Mouse (Mus musculus) lung, postnatal 0 days (tissue): ENCODE measurements around the gene Mast1. TPM values are rescaled to one million over a fixed set of nuclear protein-coding genes. Genes with fewer than 3 reads are reported as not detected.

Experiments used
- ATAC-seq: fragments of 200-750 bp; cut with Nextera tagmentation; 2 replicates; pipeline ENCODE4 v1.8.0; 2017; ENCODE audit warnings: moderate library complexity
- DNase-seq: peaks from one replicate; pipeline ENCODE4 v3.0.0-alpha.2; 2016; ENCODE audit warnings: low spot score
- H3K27ac ChIP-seq: fragments of 300-500 bp; sonication (generic); 2 replicates; pipeline ENCODE4 v1.5.1; 2014; ENCODE audit warnings: antibody characterized with exemption, mild to moderate bottlenecking, low read length, mixed read lengths
- H3K27me3 ChIP-seq: fragments of 300-500 bp; sonication (generic); replicated peaks from 2 replicates; pipeline ENCODE4 v1.6.1; 2014; ENCODE audit warnings: low read length, mixed read lengths; ENCODE audit not compliant: insufficient read depth
- H3K36me3 ChIP-seq: fragments of 300-500 bp; sonication (generic); 2 replicates; pipeline ENCODE4 v1.6.1; 2014; ENCODE audit warnings: low read length, mixed read lengths; ENCODE audit not compliant: insufficient read depth
- H3K4me1 ChIP-seq: fragments of 300-500 bp; sonication (generic); 2 replicates; pipeline ENCODE4 v1.6.1; 2014; ENCODE audit warnings: antibody characterized with exemption, low read depth, low read length, mixed read lengths; ENCODE audit not compliant: insufficient read depth
- H3K4me2 ChIP-seq: fragments of 300-500 bp; sonication (generic); replicated peaks from 2 replicates; pipeline ENCODE4 v1.6.1; 2014; ENCODE audit warnings: low read depth, mild to moderate bottlenecking, low read length, moderate library complexity, mixed read lengths
- H3K4me3 ChIP-seq: fragments of 300-500 bp; sonication (generic); 2 replicates; pipeline ENCODE4 v1.5.1; 2014; ENCODE audit warnings: low read depth, low read length
- H3K9ac ChIP-seq: fragments of 300-500 bp; sonication (generic); replicated peaks from 2 replicates; pipeline ENCODE4 v1.6.1; 2014; ENCODE audit warnings: low read depth, mild to moderate bottlenecking
- H3K9me3 ChIP-seq: fragments of 300-500 bp; sonication (generic); 2 replicates; pipeline ENCODE4 v1.6.1; 2016; ENCODE audit warnings: low read length, mixed read lengths
- CTCF ChIP-seq: IDR thresholded peaks from 2 replicates; pipeline ENCODE4 v1.5.1; 2016; ENCODE audit warnings: antibody characterized with exemption, mild to moderate bottlenecking
- EP300 ChIP-seq: IDR thresholded peaks from 2 replicates; pipeline ENCODE4 v1.6.1; 2016; ENCODE audit warnings: antibody characterized with exemption, mild to moderate bottlenecking, control low read depth
- WGBS: fragments of 180-500 bp; shearing (Covaris S2); extraction: QIAGEN DNeasy Blood & Tissue Kit; methylation state at CpG from one replicate; pipeline ENCODE4 v1.1.7; 2014; 5-methylcytosine and 5-hydroxymethylcytosine counted together
- polyA plus RNA-seq: library from polyadenylated mRNA; unstranded; fragments of >200 nt; fragmentation: Nextera tagmentation; extraction: Ambion mirVana; gene quantifications from 2 replicates; pipeline ENCODE4 v1.2.1, GENCODE M21; 2015

The Mast1 gene
- polyA plus RNA-seq, 1 experiment from 2014 or later: 0.32 TPM

DNA sequence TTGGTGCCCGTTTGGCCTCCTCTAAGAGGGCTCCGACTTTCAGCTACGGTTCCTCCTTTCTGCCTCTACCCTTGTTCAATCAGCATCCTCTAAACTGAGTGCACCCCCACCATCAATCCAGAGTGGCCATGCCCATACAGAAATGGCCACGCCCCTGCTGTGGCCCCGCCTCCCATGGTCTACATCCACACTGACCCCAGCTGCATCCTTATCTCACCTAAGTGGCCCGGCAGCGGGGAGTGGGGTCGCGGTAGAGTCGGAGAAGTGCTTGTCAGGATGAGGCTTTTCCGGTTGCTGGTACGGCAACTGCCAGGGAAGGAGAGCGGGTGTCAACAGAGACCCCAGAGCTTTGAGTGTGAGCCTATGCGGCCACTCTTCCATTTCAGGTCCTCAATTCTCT lies 1.7 kb downstream of the Mast1 start:
- Histone ChIP-seq H3K27me3 (peaks cover 30% of the 10 kb centered on the region), H3K9me3 (no peaks in the 10 kb centered on the region), H3K36me3 (no peaks in the 10 kb centered on the region), H3K4me3 (no peak overlapping the region), H3K27ac (no peak overlapping the region), H3K4me2 (no peak overlapping the region), H3K9ac (no peak overlapping the region), H3K4me1 (no peaks in the 10 kb centered on the region)
- 3% methylated on average over 14 of the region's 14 CpGs for WGBS
- no peak for DNase-seq
- TF ChIP-seq CTCF (no peak), EP300 (no peak)
- no peak; the same call in 1 of the 2 replicates for ATAC-seq

DNA sequence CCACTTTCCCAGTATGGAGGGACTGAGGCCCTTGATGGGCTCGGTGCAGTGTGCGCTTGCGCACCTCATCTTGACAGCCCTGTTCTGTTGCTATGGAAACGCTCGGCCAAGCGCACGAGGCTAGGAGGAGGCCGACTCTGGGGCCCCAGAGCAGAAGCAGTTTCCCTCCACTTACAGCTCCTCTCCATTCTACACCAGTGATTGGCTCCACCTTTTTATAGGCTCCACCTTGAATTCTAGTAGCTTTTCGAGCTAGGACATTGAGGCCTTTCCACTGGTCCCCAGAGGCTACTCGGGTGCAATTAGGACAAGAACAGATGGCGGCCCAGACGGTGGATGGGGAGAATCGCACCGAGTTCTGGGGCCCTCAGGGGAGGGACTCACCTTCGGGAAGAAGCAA lies 2.3 kb downstream of the Mast1 start:
- 1% methylated on average over 15 of the region's 15 CpGs for WGBS
- DNase-seq: peak; percentile 29
- peak; percentile 50 for ATAC-seq

DNA sequence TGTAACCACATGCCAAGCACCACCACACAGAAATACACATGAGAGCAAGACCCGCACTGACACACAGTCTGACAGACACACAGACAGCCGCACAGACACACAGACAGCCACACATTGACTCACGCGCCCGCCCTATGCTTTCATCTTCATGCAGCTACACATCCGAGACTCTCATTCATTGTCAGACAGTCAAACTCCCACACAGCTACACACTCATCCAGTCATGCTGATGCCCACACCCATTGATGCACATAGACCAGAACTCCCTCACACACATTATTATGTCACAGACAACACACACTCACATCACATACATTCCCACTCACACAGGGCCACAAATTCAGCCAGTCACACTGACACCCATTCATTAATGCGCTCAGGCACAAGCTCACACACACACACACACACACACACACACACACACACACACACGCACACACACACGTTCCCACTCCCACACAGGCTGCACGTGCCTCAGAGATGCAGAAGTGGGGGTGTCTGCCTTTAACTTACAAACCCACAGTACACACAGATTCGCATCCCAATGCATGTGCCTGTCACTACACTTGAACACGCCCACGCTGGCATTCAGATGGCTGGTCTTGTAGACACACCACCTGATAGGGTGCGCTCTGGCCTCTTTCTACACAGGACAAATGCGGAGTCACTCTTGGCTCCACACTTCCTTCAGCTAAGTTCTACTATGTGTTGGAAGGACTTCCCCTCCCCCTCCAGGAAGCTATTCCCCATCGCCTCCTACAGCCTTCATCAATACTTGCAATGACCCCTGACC lies 3.2 kb downstream of the Mast1 start:
- H3K4me1 ChIP-seq: no peaks in the 10 kb centered on the region
- 73% methylated on average over 16 of the region's 16 CpGs for WGBS
- no peak overlapping the region for H3K4me2 ChIP-seq
- DNase-seq (no peak), ATAC-seq (no peak)
- H3K9me3 ChIP-seq: no peaks in the 10 kb centered on the region
- H3K9ac ChIP-seq: no peak overlapping the region
- no peak overlapping the region for H3K27ac ChIP-seq
- no peak overlapping the region for H3K4me3 ChIP-seq
- no peak for TF ChIP-seq EP300
- TF ChIP-seq CTCF: no peak
- H3K36me3 ChIP-seq: no peaks in the 10 kb centered on the region
- H3K27me3 ChIP-seq: peaks cover 45% of the 10 kb centered on the region

More for the DNA sequence above, 2.3 kb downstream of the Mast1 start:
- Histone ChIP-seq H3K4me1 (no peaks in the 10 kb centered on the region), H3K9ac (no peak overlapping the region), H3K4me2 (no peak overlapping the region), H3K36me3 (no peaks in the 10 kb centered on the region), H3K4me3 (no peak overlapping the region), H3K27ac (no peak overlapping the region), H3K27me3 (peaks cover 36% of the 10 kb centered on the region), H3K9me3 (no peaks in the 10 kb centered on the region)
- TF ChIP-seq EP300: no peak
- no peak for TF ChIP-seq CTCF

DNA sequence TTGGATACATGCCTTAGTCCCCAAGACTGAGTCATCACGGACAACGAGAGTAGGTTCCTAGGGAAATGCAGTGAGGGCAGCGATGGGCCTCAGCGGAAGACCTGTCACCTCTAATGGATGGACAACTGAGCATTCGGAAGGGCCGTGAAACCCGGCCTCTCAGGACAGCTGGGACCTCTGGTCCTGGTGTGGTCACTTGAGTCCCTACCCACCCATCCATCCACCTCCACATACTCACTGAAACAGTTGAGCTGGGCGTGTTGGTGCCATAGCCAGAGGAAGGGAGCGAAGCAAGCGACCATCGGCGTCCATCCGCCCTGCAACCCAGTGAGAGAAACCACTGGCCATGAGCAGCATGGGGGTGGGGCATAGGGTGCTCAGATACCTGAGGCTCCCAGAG lies 6.6 kb downstream of the Mast1 start:
- Histone ChIP-seq H3K9ac (no peak overlapping the region), H3K36me3 (no peaks in the 10 kb centered on the region), H3K27me3 (peaks cover 35% of the 10 kb centered on the region), H3K4me1 (no peaks in the 10 kb centered on the region), H3K4me2 (no peak overlapping the region), H3K27ac (no peak overlapping the region), H3K4me3 (no peak overlapping the region), H3K9me3 (no peaks in the 10 kb centered on the region)
- TF ChIP-seq CTCF: no peak
- no peak for TF ChIP-seq EP300
- DNase-seq (no peak), ATAC-seq (no peak)
- 87% methylated on average over 13 of the region's 13 CpGs for WGBS

DNA sequence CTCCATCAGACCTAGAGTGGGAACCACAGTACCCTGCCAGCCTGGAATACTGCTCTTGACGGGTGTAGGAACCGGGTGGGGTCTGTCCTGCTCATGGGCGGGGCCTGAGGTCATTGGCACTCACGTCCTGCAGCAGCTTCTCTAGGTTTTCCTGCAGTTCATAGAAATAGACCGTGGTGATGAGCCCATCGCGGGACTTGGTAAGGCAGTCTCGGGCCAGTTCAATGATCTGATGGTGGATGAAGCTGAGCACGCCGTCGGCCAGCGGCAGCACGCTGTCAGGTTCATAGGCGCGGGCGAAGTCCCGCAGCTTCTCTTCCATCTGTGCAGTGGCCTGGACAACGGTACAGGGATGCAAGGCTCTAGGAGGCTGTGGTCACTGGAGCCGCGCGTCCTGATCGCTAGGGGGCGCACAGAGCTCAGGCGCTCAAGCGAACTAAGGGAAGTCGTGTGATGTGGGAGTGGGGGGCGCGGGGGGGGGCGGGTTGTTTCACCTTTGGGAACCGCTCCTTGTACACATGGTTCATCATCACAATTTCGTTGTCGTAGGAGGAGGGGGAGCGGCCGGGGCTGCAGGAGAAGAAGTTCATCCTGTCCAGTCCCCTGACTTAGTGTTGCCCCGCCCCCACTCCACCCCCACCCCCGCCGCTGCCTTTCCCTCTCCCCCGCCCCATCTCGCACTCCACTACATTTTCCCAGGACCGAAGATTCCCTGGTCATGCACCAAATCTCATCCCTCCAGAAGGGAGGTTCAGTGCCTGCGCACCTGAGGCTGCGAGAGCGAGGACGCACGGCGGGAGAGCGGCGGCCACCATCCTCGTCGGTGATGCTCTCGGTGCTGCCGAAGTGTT lies 8.5 kb downstream of the Mast1 start:
- peak overlapping the region; percentile 12; the same call in 1 of the 2 replicates for H3K4me3 ChIP-seq
- no peaks in the 10 kb centered on the region for H3K4me1 ChIP-seq
- H3K36me3 ChIP-seq: no peaks in the 10 kb centered on the region
- H3K27ac ChIP-seq: no peak overlapping the region
- TF ChIP-seq EP300 (no peak), CTCF (peak; percentile 81)
- ATAC-seq (peak; percentile 64), DNase-seq (peak; percentile 70)
- peak overlapping the region; percentile 44 for H3K4me2 ChIP-seq
- no peaks in the 10 kb centered on the region for H3K9me3 ChIP-seq
- WGBS: 5% methylated on average over 50 of the region's 52 CpGs
- no peak overlapping the region for H3K9ac ChIP-seq
- H3K27me3 ChIP-seq: peaks cover 24% of the 10 kb centered on the region

DNA sequence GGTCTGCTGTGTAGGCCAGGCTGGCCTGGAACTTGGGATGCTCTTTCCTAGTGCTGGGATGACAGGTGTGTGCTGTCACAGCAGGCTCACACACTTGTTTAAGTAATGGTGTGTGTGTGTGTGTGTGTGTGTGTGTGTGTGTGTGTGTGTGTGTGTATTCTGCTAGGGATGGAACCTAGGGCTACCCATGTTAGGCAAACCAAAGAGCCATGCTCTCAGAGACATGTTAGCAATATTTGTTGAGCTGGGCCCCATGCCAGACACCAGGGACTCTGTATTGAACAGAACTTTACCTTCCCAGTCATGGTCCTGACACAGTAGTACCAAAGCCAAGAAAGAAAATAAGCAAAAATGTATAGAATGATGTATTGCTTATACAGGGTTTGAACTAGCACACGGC lies 9.6 kb downstream of the Mast1 start:
- peaks cover 24% of the 10 kb centered on the region for H3K27me3 ChIP-seq
- TF ChIP-seq CTCF (no peak), EP300 (no peak)
- no peak overlapping the region for H3K4me2 ChIP-seq
- 65% methylated on average over 1 of the region's 1 CpGs for WGBS
- no peak overlapping the region for H3K27ac ChIP-seq
- ATAC-seq (no peak), DNase-seq (no peak)
- no peaks in the 10 kb centered on the region for H3K4me1 ChIP-seq
- no peak overlapping the region for H3K9ac ChIP-seq
- no peak overlapping the region for H3K4me3 ChIP-seq
- H3K9me3 ChIP-seq: no peaks in the 10 kb centered on the region
- H3K36me3 ChIP-seq: no peaks in the 10 kb centered on the region
